Mouse (Mus musculus) ES-E14 (cell line): ENCODE data around the gene Orm2. TPM values are rescaled to one million over a fixed set of nuclear protein-coding genes. Genes with fewer than 3 reads are reported as not detected.

Experiments used
- DNase-seq: peaks from one replicate; pipeline ENCODE4 v3.0.0-alpha.2; 2013; ENCODE audit warnings: low read depth, low spot score
- H3K27ac ChIP-seq: 2 replicates; pipeline ENCODE4 v1.5.1; 2012; ENCODE audit warnings: low read depth, mild to moderate bottlenecking, low read length, moderate library complexity, mixed read lengths; ENCODE audit not compliant: poor library complexity, insufficient read depth, severe bottlenecking
- H3K36me3 ChIP-seq: 2 replicates; pipeline ENCODE4 v1.6.1; 2012; ENCODE audit warnings: mild to moderate bottlenecking, low read length, moderate library complexity, mixed read lengths; ENCODE audit not compliant: control insufficient read depth, poor library complexity, insufficient read depth, severe bottlenecking
- H3K4me1 ChIP-seq, 2 experiments: fragments of 150-350 bp in 1 of 2; sonication (generic) in 1 of 2; 2 replicates each; pipeline ENCODE4 v1.6.1; 2012; ENCODE audit warnings: low read length in 2 of 2, mild to moderate bottlenecking in 1 of 2, mixed read lengths in 1 of 2; ENCODE audit not compliant: control insufficient read depth in 2 of 2, insufficient read depth in 2 of 2, poor library complexity in 1 of 2
- H3K4me3 ChIP-seq, 2 experiments: fragments of 150-350 bp in 1 of 2; sonication (generic) in 1 of 2; 2 replicates each; pipeline ENCODE4 v1.5.1; 2012; ENCODE audit warnings: low read length in 2 of 2, low read depth in 1 of 2, mild to moderate bottlenecking in 1 of 2, mixed read lengths in 1 of 2; ENCODE audit not compliant: insufficient read depth in 1 of 2, poor library complexity in 1 of 2, severe bottlenecking in 1 of 2
- H3K9ac ChIP-seq: 2 replicates; pipeline ENCODE4 v1.6.1; 2012; ENCODE audit warnings: low read depth, mild to moderate bottlenecking, low read length, mixed read lengths; ENCODE audit not compliant: poor library complexity, insufficient read depth, severe bottlenecking
- H3K9me3 ChIP-seq: fragments of 150-350 bp; sonication (generic); 2 replicates; pipeline ENCODE4 v1.6.1; 2012; ENCODE audit warnings: low read depth, mild to moderate bottlenecking, low read length; ENCODE audit not compliant: control insufficient read depth, insufficient read depth
- CHD2 ChIP-seq: IDR thresholded peaks from 2 replicates; pipeline ENCODE4 v1.6.1; 2014; ENCODE audit warnings: mild to moderate bottlenecking, low read depth, low read length, inconsistent platforms
- HCFC1 ChIP-seq: IDR thresholded peaks from 2 replicates; pipeline ENCODE4 v1.6.1; 2012; ENCODE audit warnings: low read length, inconsistent platforms, borderline replicate concordance; ENCODE audit not compliant: insufficient read depth
- MAFK ChIP-seq: IDR thresholded peaks from 2 replicates; pipeline ENCODE4 v1.6.1; 2014; ENCODE audit warnings: mild to moderate bottlenecking, low read depth, low read length, inconsistent platforms; ENCODE audit not compliant: insufficient read depth
- ZC3H11A ChIP-seq: IDR thresholded peaks from 2 replicates; pipeline ENCODE4 v1.6.1; 2012; ENCODE audit warnings: low read depth, mild to moderate bottlenecking, inconsistent platforms, low read length, borderline replicate concordance
- ZNF384 ChIP-seq: IDR thresholded peaks from 2 replicates; pipeline ENCODE4 v1.6.1; 2012; ENCODE audit warnings: low read depth, low read length, inconsistent platforms
- in situ Hi-C, 2 experiments: fragments of 600-800 bp; cut with MboI; formaldehyde crosslinking; loops; one replicate each; pipeline ENCODE4 v1.15.1; 2025; ENCODE audit warnings: low sequenced_read_pairs in 2 of 2, inconsistent platforms in 1 of 2; ENCODE audit not compliant: unreplicated experiment in 2 of 2
- total RNA-seq: library from RNA; depleted of rRNA; stranded (reverse); fragments of 300-350 nt; gene quantifications from 2 replicates; pipeline ENCODE4 v1.2.3, GENCODE M21; 2012

Orm2 gene
- total RNA-seq, 1 experiment: not detected

DNA sequence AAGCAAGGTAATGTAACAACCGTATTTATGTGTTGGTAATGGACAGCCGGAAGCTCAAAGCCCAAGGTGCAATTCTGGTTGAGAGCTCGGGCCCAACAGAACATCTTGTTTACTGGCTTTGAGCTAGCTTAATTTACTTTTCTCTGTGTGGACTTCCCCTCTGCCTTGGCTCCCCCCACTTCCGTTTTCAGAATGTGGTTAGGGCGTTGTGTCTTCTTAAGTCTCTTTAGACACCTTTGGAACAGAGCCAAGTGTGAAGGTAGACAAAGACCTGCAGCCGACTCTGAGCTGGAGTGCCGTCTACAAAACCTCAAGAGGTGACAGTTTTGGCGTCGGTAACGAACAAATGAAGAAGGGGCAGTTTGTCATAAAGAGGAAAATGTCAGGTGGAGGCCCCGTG is 23.5 kb downstream of the Orm2 start:
- Histone ChIP-seq H3K9me3 (no peaks in the 10 kb centered on the region), H3K4me3 (no peak overlapping the region), H3K4me1 (peaks cover 0 to 6% of the 10 kb centered on the region in 2 experiments; a peak in 1 of 4 replicates), H3K27ac (no peak overlapping the region), H3K9ac (no peak overlapping the region), H3K36me3 (no peaks in the 10 kb centered on the region; the same call in 1 of the 2 replicates)
- in situ Hi-C loops: no loop called here
- no peak for TF ChIP-seq CHD2
- no peak for TF ChIP-seq MAFK
- TF ChIP-seq HCFC1: no peak
- no peak for TF ChIP-seq ZC3H11A
- TF ChIP-seq ZNF384: no peak
- DNase-seq: no peak

DNA sequence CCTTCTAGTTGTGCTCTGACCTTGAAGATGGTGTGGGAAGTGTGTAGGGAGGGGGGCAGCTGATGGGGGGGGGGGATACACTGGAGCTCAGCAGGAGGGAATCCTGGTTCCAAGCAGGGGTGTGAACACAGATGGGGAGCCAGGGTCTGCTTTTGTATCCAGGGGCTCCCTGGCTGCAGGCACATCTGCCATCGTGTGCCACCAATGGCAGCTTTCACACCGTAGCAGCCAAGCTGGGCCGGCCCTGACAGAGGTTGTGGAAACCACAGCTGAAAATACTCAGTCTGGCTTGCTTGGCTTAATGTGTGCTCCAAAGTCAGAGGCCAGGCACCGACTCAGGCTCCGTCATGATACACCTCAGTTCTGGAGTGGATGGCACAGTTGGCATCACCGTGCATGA is 25.8 kb downstream of the Orm2 start:
- in situ Hi-C loops: no loop called here
- Histone ChIP-seq H3K4me3 (no peak overlapping the region), H3K4me1 (peaks cover 0 to 11% of the 10 kb centered on the region in 2 experiments; a peak in 1 of 4 replicates), H3K9me3 (no peaks in the 10 kb centered on the region), H3K9ac (no peak overlapping the region), H3K36me3 (no peaks in the 10 kb centered on the region; the same call in 1 of the 2 replicates), H3K27ac (no peak overlapping the region)
- TF ChIP-seq ZNF384: no peak
- TF ChIP-seq HCFC1: no peak
- no peak for TF ChIP-seq MAFK
- no peak for DNase-seq

DNA sequence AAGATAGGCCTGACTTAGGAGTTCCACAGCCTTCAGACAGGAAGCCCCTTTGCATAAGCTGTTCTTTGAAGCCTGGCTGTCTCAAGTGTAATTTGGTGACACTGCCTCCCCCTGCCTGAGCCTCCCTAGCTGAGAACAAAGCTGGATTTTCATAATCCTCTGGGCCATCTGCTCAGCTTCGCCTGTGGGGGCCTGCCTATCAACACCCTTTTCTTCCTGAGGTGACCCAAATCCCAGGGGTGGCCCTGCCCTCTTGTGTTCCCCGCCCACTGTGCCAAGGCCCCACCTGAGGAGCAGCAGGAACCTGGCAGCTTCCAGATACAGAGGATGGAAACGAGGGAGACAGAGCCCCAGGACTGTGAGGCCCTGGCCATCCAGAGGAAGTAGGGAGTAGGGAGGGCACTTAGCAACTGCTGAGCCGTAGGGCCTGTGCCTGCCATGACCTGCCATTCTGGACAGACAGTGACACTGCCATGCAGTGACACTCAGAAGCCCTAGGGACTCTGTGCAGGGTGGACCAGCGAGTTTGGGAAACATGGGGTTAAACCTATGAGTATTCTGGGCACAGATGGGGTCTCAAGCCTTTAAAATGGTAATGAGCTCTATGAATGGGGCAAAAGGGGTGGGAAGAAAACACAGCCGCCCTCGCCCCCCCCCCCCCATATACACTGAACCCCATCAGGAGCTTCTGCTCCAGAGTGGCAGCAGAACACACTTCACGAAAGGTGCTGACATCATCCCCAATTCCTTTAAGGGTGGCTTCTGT is 27.1 kb downstream of the Orm2 start:
- TF ChIP-seq HCFC1 (no peak), ZNF384 (no peak), ZC3H11A (no peak), CHD2 (no peak), MAFK (no peak)
- H3K36me3 ChIP-seq: no peaks in the 10 kb centered on the region; the same call in 1 of the 2 replicates
- no peak overlapping the region for H3K9ac ChIP-seq
- DNase-seq: no peak
- in situ Hi-C loops: no loop called here
- H3K4me3 ChIP-seq: no peak overlapping the region
- no peak overlapping the region; the same call in 1 of the 2 replicates for H3K27ac ChIP-seq
- no peaks in the 10 kb centered on the region for H3K9me3 ChIP-seq
- H3K4me1 ChIP-seq: peaks cover 0 to 11% of the 10 kb centered on the region in 2 experiments; a peak in 1 of 4 replicates

DNA sequence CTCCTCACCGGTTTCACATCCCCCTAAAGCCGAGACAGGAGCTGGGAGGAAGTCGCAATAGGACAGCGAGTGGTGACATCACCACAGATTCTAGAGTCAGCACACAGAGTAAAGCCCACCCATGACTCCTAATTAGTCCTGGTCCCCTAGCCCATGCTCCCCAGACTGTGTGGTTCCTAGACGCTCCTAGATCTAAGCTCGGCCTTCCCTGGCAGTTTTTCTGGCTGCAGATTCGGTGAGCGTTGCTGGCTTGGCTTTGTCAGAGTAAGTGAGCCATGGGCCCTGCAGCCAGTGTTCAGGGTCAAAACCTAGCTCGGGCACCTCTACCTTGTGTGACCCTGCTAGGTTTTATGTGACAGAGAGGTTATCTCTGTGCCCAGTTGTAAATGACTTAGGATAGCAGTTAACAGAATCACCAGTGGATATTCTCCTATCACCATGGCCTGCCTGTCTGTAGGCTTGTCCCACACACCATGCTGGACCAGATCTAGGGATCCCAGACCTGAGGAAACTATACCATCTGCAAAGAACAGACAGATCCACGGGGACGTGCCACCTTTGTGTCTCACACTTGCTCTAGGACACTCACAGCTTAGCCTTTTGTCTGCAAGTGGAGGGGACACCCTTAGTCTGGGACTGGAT is 27.8 kb downstream of the Orm2 start:
- no peaks in the 10 kb centered on the region for H3K9me3 ChIP-seq
- peaks cover 3% of the 10 kb centered on the region; the same call in 1 of the 2 replicates for H3K36me3 ChIP-seq
- DNase-seq: no peak
- TF ChIP-seq HCFC1 (no peak), MAFK (no peak), ZNF384 (no peak), ZC3H11A (no peak), CHD2 (no peak)
- H3K4me3 ChIP-seq: no peak overlapping the region
- no peak overlapping the region for H3K27ac ChIP-seq
- no peak overlapping the region for H3K9ac ChIP-seq
- in situ Hi-C loops: no loop called here
- peaks cover 0 to 11% of the 10 kb centered on the region in 2 experiments; a peak in 1 of 4 replicates for H3K4me1 ChIP-seq
